Mouse (Mus musculus): ENCODE measurements around the gene Dclk2. TPM values are rescaled to one million over a fixed set of nuclear protein-coding genes. Genes with fewer than 3 reads are reported as not detected.

Dclk2 gene
- polyA plus RNA-seq, 1 experiment from 2014 or later, result 69.4 TPM

GRCm38 (mm10) chr3:86835180-86835579 is 85.5 kb downstream of the Dclk2 start:
- no peak overlapping the region for H3K27ac ChIP-seq (replicated peaks)
- WGBS, result 93% methylated on average over 4 of the region's 4 CpGs
- H3K27me3 ChIP-seq, result no peaks in the 10 kb centered on the region
- H3K4me1 ChIP-seq (replicated peaks), result peaks cover 56% of the 10 kb centered on the region
- peaks cover 4% of the 10 kb centered on the region for H3K36me3 ChIP-seq
- no peaks in the 10 kb centered on the region for H3K9me3 ChIP-seq
- no peak for ATAC-seq (ENCODE audit: low read depth)
- no peak overlapping the region for H3K4me3 ChIP-seq
- no peak overlapping the region for H3K4me2 ChIP-seq
- no peak overlapping the region for H3K9ac ChIP-seq

GRCm38 (mm10) chr3:86834341-86834740 is 86.3 kb downstream of the Dclk2 start:
- H3K4me2 ChIP-seq, result no peak overlapping the region

GRCm38 (mm10) chr3:86832591-86833267 is 87.9 kb downstream of the Dclk2 start:
- Histone ChIP-seq H3K36me3 (peaks cover 4% of the 10 kb centered on the region), H3K27me3 (no peaks in the 10 kb centered on the region), H3K4me2 (peak overlapping the region; percentile 24), H3K4me3 (no peak overlapping the region), H3K27ac (replicated peaks) (peak overlapping the region; percentile 79), H3K4me1 (replicated peaks) (peaks cover 50% of the 10 kb centered on the region), H3K9me3 (no peaks in the 10 kb centered on the region), H3K9ac (no peak overlapping the region)
- ATAC-seq (ENCODE audit: low read depth), result peak; percentile 51; the same call in 1 of the 2 replicates
- 14% methylated on average over 14 of the region's 14 CpGs for WGBS

More at GRCm38 (mm10) chr3:86834341-86834740, 86.3 kb downstream of the Dclk2 start:
- 67% methylated on average over 7 of the region's 7 CpGs for WGBS
- no peaks in the 10 kb centered on the region for H3K27me3 ChIP-seq
- ATAC-seq (ENCODE audit: low read depth), result no peak
- H3K9me3 ChIP-seq, result no peaks in the 10 kb centered on the region
- H3K36me3 ChIP-seq, result peaks cover 4% of the 10 kb centered on the region
- no peak overlapping the region for H3K4me3 ChIP-seq
- H3K27ac ChIP-seq (replicated peaks), result no peak overlapping the region; the same call in none of the 2 replicates
- H3K4me1 ChIP-seq (replicated peaks), result peaks cover 53% of the 10 kb centered on the region
- H3K9ac ChIP-seq, result no peak overlapping the region

- peak; percentile 41; the same call in 1 of the 2 replicates for ATAC-seq (ENCODE audit: low read depth)
- 34% methylated on average over 8 of the region's 8 CpGs for WGBS
Observed at GRCm38 (mm10) chr3:86832115-86832514, 88.5 kb downstream of the Dclk2 start.

GRCm38 (mm10) chr3:86827506-86827905 is 93.1 kb downstream of the Dclk2 start:
- Histone ChIP-seq H3K27ac (replicated peaks) (no peak overlapping the region), H3K27me3 (no peaks in the 10 kb centered on the region), H3K9ac (no peak overlapping the region), H3K36me3 (peaks cover 18% of the 10 kb centered on the region), H3K4me2 (no peak overlapping the region), H3K4me1 (replicated peaks) (peaks cover 26% of the 10 kb centered on the region), H3K4me3 (no peak overlapping the region), H3K9me3 (no peaks in the 10 kb centered on the region)
- no peak for ATAC-seq (ENCODE audit: low read depth)
- WGBS, result 99% methylated on average over 3 of the region's 3 CpGs

More at GRCm38 (mm10) chr3:86832115-86832514, 88.5 kb downstream of the Dclk2 start:
- Histone ChIP-seq H3K4me2 (0 out of 2 replicates have a peak overlapping the region, but pooled peaks have one; percentile 24), H3K4me3 (no peak overlapping the region), H3K9ac (no peak overlapping the region), H3K4me1 (replicated peaks) (peaks cover 50% of the 10 kb centered on the region), H3K27me3 (no peaks in the 10 kb centered on the region), H3K27ac (replicated peaks) (peak overlapping the region; percentile 79), H3K36me3 (peaks cover 4% of the 10 kb centered on the region), H3K9me3 (no peaks in the 10 kb centered on the region)

GRCm38 (mm10) chr3:86821383-86821782 is 99.3 kb downstream of the Dclk2 start:
- ATAC-seq (ENCODE audit: low read depth), result no peak
- WGBS, result 52% methylated on average over 3 of the region's 3 CpGs

GRCm38 (mm10) chr3:86820344-86820743 is 100.3 kb downstream of the Dclk2 start:
- ATAC-seq (ENCODE audit: low read depth), result no peak
- Histone ChIP-seq H3K36me3 (peaks cover 25% of the 10 kb centered on the region), H3K4me2 (no peak overlapping the region), H3K4me3 (no peak overlapping the region), H3K27ac (replicated peaks) (no peak overlapping the region), H3K9me3 (no peaks in the 10 kb centered on the region), H3K4me1 (replicated peaks) (peaks cover 39% of the 10 kb centered on the region), H3K27me3 (no peaks in the 10 kb centered on the region), H3K9ac (no peak overlapping the region)
- WGBS, result 57% methylated on average over 10 of the region's 10 CpGs

More at GRCm38 (mm10) chr3:86821383-86821782, 99.3 kb downstream of the Dclk2 start:
- Histone ChIP-seq H3K9ac (peak overlapping the region; percentile 34; the same call in 1 of the 2 replicates), H3K27ac (replicated peaks) (no peak overlapping the region), H3K4me2 (no peak overlapping the region), H3K4me3 (no peak overlapping the region), H3K27me3 (no peaks in the 10 kb centered on the region), H3K9me3 (no peaks in the 10 kb centered on the region), H3K4me1 (replicated peaks) (peaks cover 39% of the 10 kb centered on the region), H3K36me3 (peaks cover 20% of the 10 kb centered on the region)

- Histone ChIP-seq H3K27me3 (no peaks in the 10 kb centered on the region), H3K9me3 (no peaks in the 10 kb centered on the region), H3K36me3 (peaks cover 31% of the 10 kb centered on the region), H3K4me1 (replicated peaks) (peaks cover 39% of the 10 kb centered on the region), H3K4me3 (no peak overlapping the region), H3K27ac (replicated peaks) (no peak overlapping the region), H3K4me2 (no peak overlapping the region), H3K9ac (no peak overlapping the region)
- ATAC-seq (ENCODE audit: low read depth), result no peak
- whole genome bisulfite sequencing, result 96% methylated on average over 6 of the region's 6 CpGs
Observed at GRCm38 (mm10) chr3:86819372-86819771, 101.3 kb downstream of the Dclk2 start.

- 50% methylated on average over 13 of the region's 13 CpGs for WGBS
- Histone ChIP-seq H3K27me3 (no peaks in the 10 kb centered on the region), H3K27ac (replicated peaks) (peak overlapping the region; percentile 57), H3K36me3 (peaks cover 31% of the 10 kb centered on the region), H3K4me2 (no peak overlapping the region), H3K9ac (no peak overlapping the region), H3K4me1 (replicated peaks) (peaks cover 39% of the 10 kb centered on the region), H3K4me3 (no peak overlapping the region), H3K9me3 (no peaks in the 10 kb centered on the region)
- ATAC-seq (ENCODE audit: low read depth), result peak; percentile 74; the same call in 1 of the 2 replicates
Observed at GRCm38 (mm10) chr3:86818001-86818585, 102.6 kb downstream of the Dclk2 start.

GRCm38 (mm10) chr3:86812689-86813088 is 108.0 kb downstream of the Dclk2 start:
- Histone ChIP-seq H3K4me2 (no peak overlapping the region), H3K9me3 (no peaks in the 10 kb centered on the region), H3K36me3 (peaks cover 21% of the 10 kb centered on the region), H3K27ac (replicated peaks) (no peak overlapping the region), H3K9ac (no peak overlapping the region), H3K27me3 (no peaks in the 10 kb centered on the region), H3K4me3 (no peak overlapping the region), H3K4me1 (replicated peaks) (peaks cover 9% of the 10 kb centered on the region)
- 17% methylated on average over 3 of the region's 3 CpGs for WGBS
- ATAC-seq (ENCODE audit: low read depth), result peak; percentile 74

GRCm38 (mm10) chr3:86810908-86811307 is 109.7 kb downstream of the Dclk2 start:
- no peak overlapping the region for H3K4me2 ChIP-seq
- ATAC-seq (ENCODE audit: low read depth), result no peak
- peaks cover 4% of the 10 kb centered on the region; the same call in 1 of the 2 replicates for H3K4me1 ChIP-seq (replicated peaks)
- no peak overlapping the region for H3K9ac ChIP-seq
- H3K27ac ChIP-seq (replicated peaks), result no peak overlapping the region
- no peaks in the 10 kb centered on the region for H3K9me3 ChIP-seq
- 92% methylated on average over 5 of the region's 5 CpGs for WGBS
- H3K4me3 ChIP-seq, result no peak overlapping the region
- peaks cover 25% of the 10 kb centered on the region for H3K36me3 ChIP-seq
- H3K27me3 ChIP-seq, result no peaks in the 10 kb centered on the region

- H3K36me3 ChIP-seq, result peaks cover 29% of the 10 kb centered on the region
- no peaks in the 10 kb centered on the region for H3K9me3 ChIP-seq
- H3K9ac ChIP-seq, result no peak overlapping the region
- peaks cover 4% of the 10 kb centered on the region; the same call in 1 of the 2 replicates for H3K4me1 ChIP-seq (replicated peaks)
- H3K27ac ChIP-seq (replicated peaks), result peak overlapping the region; percentile 23; the same call in 1 of the 2 replicates
- 79% methylated on average over 2 of the region's 2 CpGs for WGBS
- no peak overlapping the region for H3K4me2 ChIP-seq
- no peak for ATAC-seq (ENCODE audit: low read depth)
- H3K4me3 ChIP-seq, result no peak overlapping the region
- no peaks in the 10 kb centered on the region for H3K27me3 ChIP-seq
Observed at GRCm38 (mm10) chr3:86809646-86810045, 111.0 kb downstream of the Dclk2 start.
